Mouse (Mus musculus) embryo, embryonic 11 days (tissue): ENCODE measurements around the gene Olfr1459.

Experiments
- DNase-seq: peaks from one replicate; pipeline ENCODE4 v3.0.0-alpha.2; 2015

Gene Olfr1459

GRCm38 (mm10) chr19:13149449-13149848 lies at the start of gene Olfr1459:
TSS of gene Olfr1459 (minus strand) at chr19:13149549.
- no peak for DNase-seq

GRCm38 (mm10) chr19:13185434-13185833 lies 36.1 kb upstream of the Olfr1459 start, which contains the start of gene Olfr1462:
TSS of gene Olfr1462 (plus strand) at chr19:13185734.
- no peak for DNase-seq

- DNase-seq = no peak
These were observed 13.4 kb upstream of the Olfr1459 start, which contains the start of gene Olfr1461 for GRCm38 (mm10) chr19:13162700-13163099. TSS of gene Olfr1461 (plus strand) at chr19:13163000.

GRCm38 (mm10) chr19:13106675-13107074 lies 42.7 kb downstream of the Olfr1459 start, which contains the start of gene Olfr1458:
TSS of gene Olfr1458 (minus strand) at chr19:13106775.
- DNase-seq = no peak

DNA sequence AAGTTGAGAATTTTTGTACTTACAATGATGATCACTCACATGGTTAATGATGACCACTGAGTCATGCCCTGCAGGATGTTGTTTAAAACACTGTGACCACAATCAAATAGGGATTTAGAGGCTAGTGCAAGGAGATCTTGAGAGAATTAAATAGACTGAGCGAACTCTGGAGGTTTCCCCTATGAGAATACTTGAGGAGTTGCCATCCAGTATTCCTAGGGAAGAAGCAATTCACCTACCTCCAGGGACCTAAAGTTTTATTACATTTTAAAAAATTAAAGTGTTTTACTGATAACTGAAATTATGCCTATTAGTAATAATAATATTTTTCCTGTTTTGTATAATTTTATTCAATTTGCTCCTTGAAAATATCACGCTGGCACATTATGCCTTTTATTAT lies 51.6 kb downstream of the Olfr1459 start, which contains the start of gene Olfr1457:
Gene Olfr1457 (minus strand): TSS at position 101 of the 400 bp plus-strand sequence.
- no peak for DNase-seq

DNA sequence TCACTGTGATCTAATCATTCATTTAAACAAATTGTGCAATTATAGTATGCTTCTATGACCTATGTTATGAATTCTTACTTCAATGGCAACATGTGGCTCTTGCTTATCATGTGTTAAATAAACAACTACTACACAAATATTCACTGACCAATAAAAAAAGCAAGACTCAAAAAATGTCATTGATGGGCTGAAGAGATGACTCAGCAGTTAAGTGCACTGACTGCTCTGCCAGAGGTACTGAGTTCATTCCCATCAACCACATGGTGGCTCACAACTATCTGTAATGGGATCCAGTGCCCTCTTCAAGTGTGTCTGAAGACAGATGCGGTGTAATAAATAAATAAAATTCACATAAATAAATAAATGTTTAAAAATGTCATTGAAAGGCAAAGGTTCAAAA lies 55.4 kb downstream of the Olfr1459 start:
- DNase-seq = no peak
